Mouse (Mus musculus): ENCODE measurements around the gene Madd. TPM values are rescaled to one million over a fixed set of nuclear protein-coding genes. Genes with fewer than 3 reads are reported as not detected.

Madd gene
- polyA plus RNA-seq, 1 experiment from 2014 or later = 8.0 TPM

DNA sequence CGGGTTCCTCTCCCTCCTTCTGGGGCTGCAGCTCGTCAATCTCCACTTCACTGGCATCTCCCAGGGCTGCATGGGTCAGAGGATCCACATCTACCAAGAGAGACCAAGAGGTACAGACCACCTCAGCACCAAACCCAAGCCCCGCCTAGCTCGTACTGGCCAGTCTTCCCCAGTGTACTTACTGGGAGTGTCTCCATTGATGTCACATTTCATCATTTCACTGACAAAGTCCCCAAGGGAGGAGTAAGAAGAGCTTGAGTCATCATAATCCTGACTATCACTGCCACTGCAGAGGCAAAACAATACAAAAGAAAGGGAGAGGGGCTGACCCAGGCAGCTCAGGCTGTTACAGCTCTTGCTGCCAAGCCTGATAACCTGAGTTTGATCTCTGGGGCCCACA lies 16.0 kb downstream of the Madd start:
- Histone ChIP-seq H3K27me3 (replicated peaks) (no peaks in the 10 kb centered on the region), H3K9me3 (no peaks in the 10 kb centered on the region), H3K4me1 (replicated peaks) (no peaks in the 10 kb centered on the region), H3K9ac (no peak overlapping the region), H3K4me2 (replicated peaks) (no peak overlapping the region), H3K27ac (no peak overlapping the region), H3K36me3 (peaks cover 10% of the 10 kb centered on the region; the same call in 1 of the 2 replicates), H3K4me3 (replicated peaks) (no peak overlapping the region)
- 75% methylated on average over 4 of the region's 4 CpGs for WGBS
- ATAC-seq = no peak

DNA sequence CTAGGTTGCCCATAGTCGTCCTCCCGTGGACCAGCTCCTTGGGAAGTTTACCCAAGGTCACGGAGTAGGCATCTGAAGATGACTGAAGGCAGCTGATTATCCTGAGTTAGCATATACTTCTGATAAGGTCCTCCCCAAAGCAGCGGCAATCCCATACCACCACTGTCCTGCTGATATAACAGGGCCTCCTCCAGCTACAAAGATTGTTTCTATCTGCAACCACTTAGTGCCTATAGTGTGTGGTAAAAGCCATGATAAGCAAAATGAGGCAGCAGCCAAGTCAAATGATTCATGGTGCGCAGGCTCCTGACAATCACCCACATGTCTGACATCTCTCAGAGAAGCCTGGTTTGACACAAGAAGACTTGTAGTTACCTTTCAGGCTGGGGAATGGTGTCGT lies 18.6 kb downstream of the Madd start:
- peaks cover 8% of the 10 kb centered on the region; the same call in 1 of the 2 replicates for H3K36me3 ChIP-seq
- no peaks in the 10 kb centered on the region for H3K27me3 ChIP-seq (replicated peaks)
- 84% methylated on average over 6 of the region's 6 CpGs for WGBS
- H3K27ac ChIP-seq = no peak overlapping the region
- H3K9me3 ChIP-seq = no peaks in the 10 kb centered on the region
- H3K4me3 ChIP-seq (replicated peaks) = no peak overlapping the region
- no peaks in the 10 kb centered on the region for H3K4me1 ChIP-seq (replicated peaks)
- ATAC-seq = no peak
- no peak overlapping the region for H3K4me2 ChIP-seq (replicated peaks)
- H3K9ac ChIP-seq = no peak overlapping the region

DNA sequence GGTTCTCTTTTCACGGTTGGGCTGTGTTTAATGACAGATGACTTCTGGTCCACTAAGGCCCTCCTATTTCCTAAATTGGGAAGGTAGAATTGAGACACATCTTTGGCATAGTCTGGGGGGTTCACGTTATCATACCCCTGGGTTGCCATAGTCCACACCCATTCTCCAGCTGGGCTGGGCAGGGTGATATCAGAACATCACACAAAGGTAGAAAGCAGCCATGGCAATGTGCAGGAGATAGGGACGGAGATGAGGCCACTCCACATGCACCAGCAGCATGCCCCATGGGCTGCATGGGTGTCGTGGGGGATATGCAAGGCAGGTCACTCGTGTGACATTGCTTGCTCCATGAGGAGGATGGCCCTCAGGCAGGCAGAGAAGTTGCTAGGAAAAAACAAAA lies 20.1 kb downstream of the Madd start:
- Histone ChIP-seq H3K36me3 (peaks cover 8% of the 10 kb centered on the region; the same call in 1 of the 2 replicates), H3K27me3 (replicated peaks) (no peaks in the 10 kb centered on the region), H3K4me3 (replicated peaks) (no peak overlapping the region), H3K4me2 (replicated peaks) (no peak overlapping the region), H3K4me1 (replicated peaks) (no peaks in the 10 kb centered on the region), H3K27ac (no peak overlapping the region), H3K9ac (no peak overlapping the region), H3K9me3 (no peaks in the 10 kb centered on the region)
- 81% methylated on average over 5 of the region's 5 CpGs for WGBS
- ATAC-seq = no peak

DNA sequence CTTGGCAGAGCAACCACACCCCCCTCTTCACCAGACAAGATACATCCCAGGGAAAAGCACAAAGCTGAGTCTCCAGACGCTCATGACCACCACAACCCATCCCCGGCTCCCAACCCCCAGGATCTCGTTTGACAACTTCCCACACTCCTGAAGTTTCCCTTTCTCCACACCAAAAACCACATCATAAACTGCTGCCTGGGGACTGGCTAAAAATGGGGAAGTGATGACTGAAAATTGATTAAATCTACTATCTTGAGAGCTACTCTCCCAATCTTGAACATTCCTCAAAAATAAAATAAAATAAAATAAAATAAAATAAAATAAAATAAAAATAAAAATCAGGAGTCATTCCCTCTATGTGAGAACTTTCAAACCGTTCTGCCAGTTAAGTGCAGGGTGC lies 20.7 kb downstream of the Madd start:
- 86% methylated on average over 4 of the region's 4 CpGs for WGBS
- H3K36me3 ChIP-seq = peaks cover 8% of the 10 kb centered on the region; the same call in 1 of the 2 replicates
- no peak overlapping the region for H3K27ac ChIP-seq
- no peak overlapping the region for H3K4me3 ChIP-seq (replicated peaks)
- no peaks in the 10 kb centered on the region for H3K27me3 ChIP-seq (replicated peaks)
- no peak overlapping the region for H3K4me2 ChIP-seq (replicated peaks)
- no peaks in the 10 kb centered on the region for H3K4me1 ChIP-seq (replicated peaks)
- H3K9me3 ChIP-seq = no peaks in the 10 kb centered on the region
- no peak for ATAC-seq
- H3K9ac ChIP-seq = no peak overlapping the region

DNA sequence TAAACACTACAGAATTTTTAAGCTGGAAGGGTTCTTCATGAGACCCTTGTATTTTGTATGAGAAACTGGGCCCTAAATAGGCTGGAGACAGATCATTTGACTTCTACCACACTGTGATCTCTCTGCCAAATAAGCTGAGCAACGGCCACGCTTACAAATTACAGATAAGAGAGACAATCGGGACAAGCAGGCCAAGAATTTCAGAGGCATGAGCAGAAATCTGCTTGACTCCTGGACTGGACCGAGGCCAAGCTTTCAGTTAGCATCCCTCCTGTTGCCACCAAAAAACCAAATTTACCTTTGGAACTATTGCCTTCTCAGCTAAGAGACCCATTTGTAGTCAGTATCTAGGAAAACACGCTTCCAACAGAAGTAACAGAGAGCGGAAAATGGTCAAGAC lies 23.0 kb downstream of the Madd start:
- Histone ChIP-seq H3K27ac (no peak overlapping the region), H3K4me1 (replicated peaks) (no peaks in the 10 kb centered on the region), H3K9ac (no peak overlapping the region), H3K9me3 (no peaks in the 10 kb centered on the region), H3K4me2 (replicated peaks) (no peak overlapping the region), H3K4me3 (replicated peaks) (no peak overlapping the region), H3K36me3 (peaks cover 3% of the 10 kb centered on the region; the same call in 1 of the 2 replicates), H3K27me3 (replicated peaks) (no peaks in the 10 kb centered on the region)
- no peak for ATAC-seq
- WGBS = 82% methylated on average over 6 of the region's 6 CpGs

DNA sequence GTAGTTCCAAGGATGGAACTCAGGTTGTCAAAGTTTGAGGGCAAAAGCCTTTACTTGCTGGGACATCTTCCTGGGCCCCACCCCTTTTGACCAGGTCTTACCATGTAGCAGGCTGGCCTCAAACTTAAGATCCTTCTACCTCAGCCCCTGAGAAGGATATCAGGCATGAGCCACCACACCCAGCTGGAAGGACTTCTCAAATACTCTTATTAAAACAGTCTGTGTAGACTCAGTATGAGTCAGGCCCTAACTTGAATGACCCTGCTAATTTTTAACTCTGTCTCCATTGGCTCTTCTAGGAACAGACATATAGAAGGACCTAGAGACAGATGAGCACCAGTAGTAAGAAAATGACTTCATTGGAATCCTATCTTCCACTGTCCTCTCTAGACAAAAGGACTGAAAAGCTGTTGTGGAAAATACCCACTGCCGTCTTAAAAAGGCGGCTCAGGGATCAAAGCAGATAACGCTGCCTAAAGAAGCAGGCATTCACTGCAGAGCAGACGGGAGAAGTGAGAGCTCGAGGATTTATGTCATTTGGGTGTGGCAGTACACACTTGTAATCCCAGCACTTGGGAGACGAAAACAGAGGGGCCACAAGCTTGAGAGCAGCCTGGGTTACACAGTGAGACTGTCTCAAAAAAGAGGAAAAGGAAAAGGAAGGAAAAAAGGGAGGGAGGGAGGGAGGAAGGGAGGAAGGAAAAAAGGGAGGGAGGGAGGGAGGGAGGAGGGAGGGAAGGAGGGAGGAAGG lies 26.5 kb downstream of the Madd start:
- Histone ChIP-seq H3K9ac (no peak overlapping the region), H3K27me3 (replicated peaks) (no peaks in the 10 kb centered on the region), H3K9me3 (no peaks in the 10 kb centered on the region), H3K36me3 (peaks cover 4% of the 10 kb centered on the region; the same call in 1 of the 2 replicates), H3K27ac (no peak overlapping the region), H3K4me2 (replicated peaks) (no peak overlapping the region), H3K4me3 (replicated peaks) (no peak overlapping the region), H3K4me1 (replicated peaks) (no peaks in the 10 kb centered on the region)
- peak; percentile 70; the same call in 1 of the 2 replicates for ATAC-seq
- WGBS = 24% methylated on average over 6 of the region's 6 CpGs

DNA sequence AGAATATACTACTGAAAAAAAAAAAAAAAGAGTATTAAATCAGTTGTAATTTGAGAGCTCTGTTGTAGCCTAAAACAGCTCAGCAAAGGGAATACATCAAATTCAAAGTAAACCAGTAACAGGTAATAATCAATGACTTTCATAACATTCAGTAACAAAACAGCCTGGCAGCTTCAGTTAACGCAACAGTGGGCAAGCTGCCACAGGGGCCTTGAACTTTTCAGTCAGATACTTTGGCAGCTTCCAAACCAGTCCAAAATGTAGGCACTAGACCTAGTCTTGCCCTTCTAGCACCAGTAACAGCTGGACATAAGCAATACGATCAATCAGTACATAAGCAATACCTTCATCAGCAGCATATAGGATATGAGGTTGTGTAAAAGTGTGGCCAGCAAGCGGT lies 29.5 kb downstream of the Madd start:
- no peak for ATAC-seq
- Histone ChIP-seq H3K27ac (no peak overlapping the region), H3K27me3 (replicated peaks) (no peaks in the 10 kb centered on the region), H3K4me3 (replicated peaks) (no peak overlapping the region), H3K9ac (no peak overlapping the region), H3K9me3 (no peaks in the 10 kb centered on the region), H3K4me1 (replicated peaks) (no peaks in the 10 kb centered on the region), H3K36me3 (peaks cover 4% of the 10 kb centered on the region; the same call in 1 of the 2 replicates), H3K4me2 (replicated peaks) (no peak overlapping the region)
- WGBS = 94% methylated on average over 3 of the region's 3 CpGs

DNA sequence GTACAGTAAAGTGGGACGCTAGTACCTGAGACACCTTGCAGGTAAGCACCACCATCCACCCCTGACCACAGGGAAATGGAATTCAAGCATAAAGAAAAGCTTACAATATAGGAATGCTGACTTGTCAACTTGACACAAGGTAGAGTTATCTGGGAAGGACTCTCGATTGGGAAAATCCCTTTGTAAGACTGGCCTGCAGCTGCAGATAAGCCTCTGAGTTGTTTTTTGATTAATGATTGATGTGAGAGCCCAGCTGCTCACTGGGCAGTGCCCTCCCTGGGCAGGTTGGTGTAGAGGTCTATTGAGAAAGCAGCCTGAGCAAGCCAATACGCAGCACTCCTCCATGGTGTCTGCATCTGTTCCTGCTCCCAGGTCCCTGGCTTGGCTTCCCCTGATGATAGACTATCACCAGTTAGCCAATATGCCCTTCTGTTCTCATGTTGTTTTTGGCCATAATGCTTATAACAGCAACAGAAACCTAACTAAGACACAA lies 30.7 kb downstream of the Madd start:
- Histone ChIP-seq H3K4me3 (replicated peaks) (no peak overlapping the region), H3K27ac (no peak overlapping the region), H3K4me1 (replicated peaks) (no peaks in the 10 kb centered on the region), H3K9me3 (no peaks in the 10 kb centered on the region), H3K27me3 (replicated peaks) (no peaks in the 10 kb centered on the region), H3K4me2 (replicated peaks) (no peak overlapping the region), H3K9ac (no peak overlapping the region), H3K36me3 (peaks cover 4% of the 10 kb centered on the region; the same call in 1 of the 2 replicates)
- ATAC-seq = no peak
- WGBS = 76% methylated on average over 3 of the region's 3 CpGs

DNA sequence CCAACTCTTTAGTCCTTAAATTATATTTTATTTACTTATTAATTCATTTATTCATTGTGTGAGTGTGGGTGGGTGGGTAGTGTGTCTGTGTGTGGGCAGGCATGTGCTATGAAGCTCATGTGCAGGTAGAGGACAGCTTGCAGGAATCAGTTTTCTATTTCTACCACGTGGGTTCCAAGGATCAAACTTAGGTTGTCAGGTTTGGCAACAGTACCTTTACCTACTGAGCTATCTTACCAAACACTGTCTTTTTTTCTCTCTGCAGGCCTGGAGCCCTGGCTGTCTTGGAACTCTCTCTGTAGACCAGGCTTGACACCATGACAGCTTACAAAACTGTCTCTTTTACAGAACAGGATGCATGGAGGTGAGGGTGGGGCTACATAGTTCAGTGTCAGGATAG lies 32.3 kb downstream of the Madd start:
- WGBS = 63% methylated on average over 1 of the region's 1 CpGs
- Histone ChIP-seq H3K4me1 (replicated peaks) (no peaks in the 10 kb centered on the region), H3K4me2 (replicated peaks) (no peak overlapping the region), H3K9ac (no peak overlapping the region), H3K27me3 (replicated peaks) (no peaks in the 10 kb centered on the region), H3K27ac (no peak overlapping the region), H3K4me3 (replicated peaks) (no peak overlapping the region), H3K9me3 (no peaks in the 10 kb centered on the region), H3K36me3 (peaks cover 4% of the 10 kb centered on the region; the same call in 1 of the 2 replicates)
- ATAC-seq = no peak

DNA sequence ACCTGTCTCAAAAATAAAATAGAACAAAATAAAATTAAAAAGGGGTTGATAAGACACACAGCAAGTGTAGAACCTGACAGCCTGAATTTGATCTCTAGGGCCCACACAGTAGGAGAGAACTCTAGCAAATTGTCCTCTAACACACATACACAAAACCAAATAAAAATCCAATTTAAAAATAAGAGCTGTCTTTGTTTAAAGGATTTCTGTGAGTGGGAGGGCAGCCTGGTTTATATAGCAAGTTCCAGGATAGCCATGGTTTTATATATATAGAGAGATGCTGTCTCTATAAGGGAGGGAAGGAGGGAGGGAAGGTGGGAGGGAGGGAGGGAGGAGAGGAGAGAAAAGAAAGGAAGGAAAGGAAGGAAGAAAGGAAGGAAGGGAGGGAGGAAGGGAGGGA lies 35.5 kb downstream of the Madd start:
- ATAC-seq = no peak
- H3K4me1 ChIP-seq (replicated peaks) = no peaks in the 10 kb centered on the region
- H3K9me3 ChIP-seq = no peaks in the 10 kb centered on the region
- no peak overlapping the region for H3K27ac ChIP-seq
- H3K9ac ChIP-seq = no peak overlapping the region
- H3K4me3 ChIP-seq (replicated peaks) = no peak overlapping the region
- H3K4me2 ChIP-seq (replicated peaks) = no peak overlapping the region
- no peaks in the 10 kb centered on the region for H3K27me3 ChIP-seq (replicated peaks)
- H3K36me3 ChIP-seq = peaks cover 8% of the 10 kb centered on the region

DNA sequence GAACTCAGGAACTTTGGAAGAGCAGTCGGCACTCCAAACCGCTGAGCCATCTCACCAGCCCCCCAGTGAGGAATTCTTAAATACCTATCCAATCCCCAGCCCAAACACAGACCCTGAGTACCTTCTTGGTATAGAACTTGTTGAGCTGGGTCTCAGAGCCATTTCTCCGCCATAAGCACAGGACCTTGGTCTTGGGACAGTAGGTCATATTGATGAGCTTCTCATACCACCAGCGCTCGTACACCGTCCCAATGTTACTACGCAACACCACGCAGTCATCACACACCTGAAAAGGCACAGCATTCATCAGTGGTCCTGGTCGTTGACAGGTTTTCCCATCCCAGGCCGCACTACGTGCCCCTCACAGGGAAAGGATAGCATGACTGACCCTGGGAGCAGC lies 40.2 kb downstream of the Madd start:
- 95% methylated on average over 11 of the region's 11 CpGs for WGBS
- no peak for ATAC-seq

DNA sequence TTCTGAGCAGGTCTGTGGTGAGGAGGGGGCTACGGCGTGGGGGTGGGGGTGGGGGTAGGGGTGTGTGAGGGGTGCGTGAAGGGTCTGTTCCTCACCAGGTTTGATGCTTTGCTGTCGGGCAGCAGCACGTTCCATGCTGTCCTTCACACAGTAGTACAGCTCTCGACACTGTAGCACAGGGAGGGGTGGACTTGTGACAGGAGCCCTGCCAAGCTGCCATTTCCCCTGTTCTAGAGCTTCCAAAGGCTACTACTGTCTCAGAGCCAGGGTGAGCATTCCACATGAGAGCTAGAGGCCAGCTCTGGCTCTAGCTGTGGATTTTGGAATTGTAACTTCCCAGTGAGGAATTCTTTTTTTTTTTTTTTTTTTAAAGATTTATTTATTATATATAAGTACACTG lies 40.7 kb downstream of the Madd start:
- Histone ChIP-seq H3K4me3 (replicated peaks) (no peak overlapping the region), H3K27ac (no peak overlapping the region), H3K9ac (no peak overlapping the region), H3K27me3 (replicated peaks) (no peaks in the 10 kb centered on the region), H3K4me2 (replicated peaks) (no peak overlapping the region), H3K4me1 (replicated peaks) (no peaks in the 10 kb centered on the region), H3K36me3 (peaks cover 10% of the 10 kb centered on the region), H3K9me3 (no peaks in the 10 kb centered on the region)
- ATAC-seq = no peak
- WGBS = 78% methylated on average over 6 of the region's 6 CpGs

More for the DNA sequence above, 40.2 kb downstream of the Madd start:
- Histone ChIP-seq H3K27me3 (replicated peaks) (no peaks in the 10 kb centered on the region), H3K36me3 (peaks cover 10% of the 10 kb centered on the region), H3K4me2 (replicated peaks) (no peak overlapping the region), H3K4me3 (replicated peaks) (no peak overlapping the region), H3K9me3 (no peaks in the 10 kb centered on the region), H3K27ac (no peak overlapping the region), H3K9ac (no peak overlapping the region), H3K4me1 (replicated peaks) (no peaks in the 10 kb centered on the region)

DNA sequence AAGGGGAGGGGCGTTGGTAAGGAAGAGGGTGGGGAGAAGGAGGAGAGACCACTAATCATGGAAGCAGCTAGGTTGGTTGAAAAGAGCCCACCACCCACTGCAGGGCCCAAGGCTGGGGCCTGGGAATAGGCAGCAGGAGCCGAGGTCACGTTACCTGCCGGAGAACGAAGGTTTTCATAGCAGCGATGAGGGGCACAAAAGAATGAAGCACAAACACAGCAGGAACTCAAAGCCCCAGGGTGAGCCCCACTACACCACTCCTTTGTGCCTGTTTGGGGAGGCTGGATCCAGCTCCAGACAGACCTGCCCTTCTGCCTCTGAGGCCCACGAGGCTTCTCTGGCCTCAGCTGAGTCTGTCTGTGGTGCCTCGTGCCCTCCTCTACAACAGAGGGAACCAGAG lies 43.9 kb downstream of the Madd start:
- no peaks in the 10 kb centered on the region for H3K4me1 ChIP-seq (replicated peaks)
- H3K27me3 ChIP-seq (replicated peaks) = no peaks in the 10 kb centered on the region
- no peak overlapping the region for H3K27ac ChIP-seq
- no peak overlapping the region for H3K9ac ChIP-seq
- no peak for ATAC-seq
- H3K4me2 ChIP-seq (replicated peaks) = no peak overlapping the region
- H3K4me3 ChIP-seq (replicated peaks) = no peak overlapping the region
- 83% methylated on average over 8 of the region's 8 CpGs for WGBS
- no peaks in the 10 kb centered on the region for H3K9me3 ChIP-seq
- H3K36me3 ChIP-seq = peaks cover 10% of the 10 kb centered on the region
